Mouse (Mus musculus) right cerebral cortex, adult 2 months (tissue): ENCODE measurements around the gene Nub1.
A peak's percentile ranks its signal among the peaks of the same experiment; 100 is the strongest.

Experiments
- DNase-seq, 2 experiments: peaks; one replicate each; pipeline ENCODE4 v3.0.0; 2021 to 2022; ENCODE audit warnings: low spot score in 2 of 2

Nub1 gene

DNA sequence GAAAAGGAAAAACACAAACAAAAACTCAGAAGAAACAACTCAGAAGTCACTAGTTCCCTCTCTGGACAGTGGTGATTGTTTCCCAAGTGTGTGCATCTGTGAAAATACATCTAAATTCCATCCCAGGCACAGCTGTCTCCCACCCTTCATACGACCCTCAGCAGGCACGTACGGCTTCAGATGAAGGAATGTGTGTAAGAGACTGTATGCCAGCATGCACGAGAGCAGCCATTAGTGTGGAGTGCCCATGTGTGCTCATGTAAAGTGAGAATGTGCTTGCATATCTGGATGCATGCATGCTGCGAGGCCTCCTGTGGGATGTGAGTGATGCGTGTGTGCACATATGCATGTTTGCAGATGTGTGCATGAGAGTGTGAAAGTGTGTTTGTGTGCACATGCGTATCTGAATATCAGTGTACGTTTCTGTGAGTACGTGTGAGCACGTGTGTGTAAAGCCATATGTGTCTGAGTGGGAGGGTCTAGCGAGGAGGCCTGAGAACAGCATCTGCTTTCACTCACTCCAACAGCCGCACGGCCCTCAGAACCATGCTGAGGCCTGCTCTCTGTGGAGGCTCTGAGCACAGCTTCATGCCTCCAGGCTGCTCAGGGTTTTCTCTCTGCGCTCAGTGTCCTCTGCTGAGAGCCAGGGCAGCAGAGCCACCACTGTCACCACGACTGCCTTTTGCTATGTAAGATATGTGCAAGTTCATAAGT is 56.0 kb downstream of the Nub1 start:
- DNase-seq: no peak

DNA sequence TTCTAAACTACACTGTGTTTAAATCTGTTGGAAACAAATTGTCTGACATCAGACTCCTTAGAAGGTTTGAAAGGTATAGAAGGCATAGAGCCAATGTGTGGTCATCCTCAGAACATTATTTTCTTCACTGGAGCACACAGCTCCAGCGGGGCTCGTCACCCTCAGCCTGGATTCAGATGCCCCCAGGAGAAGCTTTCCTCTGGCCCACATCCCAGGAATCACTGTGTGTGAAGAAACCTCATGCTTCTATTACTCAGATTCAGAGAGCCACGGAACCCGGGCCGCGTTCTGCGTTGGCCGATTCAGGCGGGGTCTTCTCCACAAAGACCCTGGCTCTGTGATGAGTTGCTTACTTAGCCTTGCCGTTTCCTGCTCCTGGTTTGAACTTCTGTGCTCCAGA is 58.6 kb downstream of the Nub1 start:
- DNase-seq: no peak

DNA sequence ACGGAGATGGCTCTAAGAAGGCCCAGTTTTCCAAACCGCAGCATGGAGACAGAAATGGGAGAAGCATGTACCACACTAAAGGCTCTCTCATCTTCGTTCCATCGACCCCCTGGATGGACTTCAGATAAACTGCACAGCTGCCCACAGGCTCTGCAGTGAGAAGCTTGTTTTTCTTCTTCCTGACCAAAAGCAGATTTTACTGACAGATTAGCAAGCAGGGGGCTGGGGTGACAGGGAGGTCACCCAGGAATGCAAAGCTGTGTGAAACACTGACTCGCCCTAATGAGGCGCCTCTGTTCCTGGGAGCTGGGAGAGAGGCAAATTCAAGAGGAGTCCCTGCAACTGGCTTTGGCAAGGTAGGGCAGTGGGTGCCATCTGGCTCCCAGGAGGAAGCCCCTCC is 62.2 kb downstream of the Nub1 start:
- no peak for DNase-seq

DNA sequence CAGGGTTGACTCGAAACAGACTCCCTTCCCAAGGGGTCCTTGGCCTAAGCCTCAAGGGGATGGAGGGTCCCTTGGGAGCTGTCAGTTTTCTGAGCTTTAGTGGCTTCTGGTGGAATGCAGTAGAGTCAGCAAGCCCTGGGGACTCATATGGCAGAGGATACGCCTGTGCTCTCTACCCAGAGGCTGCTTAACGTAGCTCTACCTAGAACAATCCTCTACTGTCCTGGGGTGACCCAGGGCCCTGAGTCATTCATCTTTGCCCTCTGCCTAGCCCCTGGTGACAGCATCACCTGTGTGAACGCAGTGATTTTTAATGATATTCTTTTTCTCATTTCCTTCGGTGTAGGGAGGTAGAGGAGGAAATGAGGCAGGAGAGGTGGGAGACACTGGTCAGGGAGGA is 64.4 kb downstream of the Nub1 start:
- no peak for DNase-seq

DNA sequence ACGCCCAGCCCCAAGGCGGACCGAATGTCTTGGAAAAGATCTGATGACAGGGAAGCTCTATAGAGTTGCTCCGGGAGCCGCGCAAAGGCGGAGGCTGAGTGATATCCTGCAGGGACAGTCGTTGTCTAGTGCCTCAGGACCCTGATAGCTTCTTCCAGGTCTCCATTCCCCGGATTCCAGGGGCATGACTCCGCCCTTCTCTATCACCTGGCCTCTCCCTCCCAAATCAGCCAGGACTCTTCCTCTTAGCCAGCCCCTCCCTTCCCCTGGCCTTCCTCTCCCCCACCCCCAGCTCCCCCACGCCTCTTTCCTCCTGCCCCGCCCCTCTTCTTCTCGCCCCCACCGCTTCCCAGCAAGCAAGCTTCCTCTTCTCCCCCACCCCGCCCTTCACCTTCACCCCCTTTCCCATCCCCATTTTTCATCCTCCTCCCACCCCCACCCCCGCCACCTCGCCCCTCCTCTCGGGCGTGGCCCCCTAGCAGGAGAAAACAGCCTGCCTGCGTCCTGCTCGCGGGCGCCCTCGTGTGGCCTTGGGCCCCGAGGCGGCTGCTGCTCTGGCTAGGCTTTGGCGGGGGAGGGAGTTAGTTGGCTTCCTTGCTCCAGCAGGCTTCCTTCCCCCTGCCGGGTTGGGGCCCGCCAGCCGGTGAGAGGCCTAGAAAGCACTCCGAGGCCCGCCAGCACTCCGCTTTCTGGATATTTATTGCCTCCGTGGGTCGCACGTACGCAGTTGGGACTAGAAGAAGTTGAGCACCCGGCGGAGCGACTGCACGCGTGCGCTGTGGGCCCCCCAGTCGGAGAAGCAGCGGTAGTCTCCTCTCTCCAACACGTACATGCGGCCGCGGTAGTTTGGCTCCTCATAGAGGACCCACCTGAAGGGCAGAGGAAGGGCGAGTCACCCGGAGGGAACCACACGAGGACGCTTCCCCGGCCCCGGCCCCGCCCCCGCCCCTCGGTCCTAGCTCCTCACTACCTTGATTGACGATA is 65.3 kb downstream of the Nub1 start:
- peak; percentile 82 to 83 for DNase-seq

DNA sequence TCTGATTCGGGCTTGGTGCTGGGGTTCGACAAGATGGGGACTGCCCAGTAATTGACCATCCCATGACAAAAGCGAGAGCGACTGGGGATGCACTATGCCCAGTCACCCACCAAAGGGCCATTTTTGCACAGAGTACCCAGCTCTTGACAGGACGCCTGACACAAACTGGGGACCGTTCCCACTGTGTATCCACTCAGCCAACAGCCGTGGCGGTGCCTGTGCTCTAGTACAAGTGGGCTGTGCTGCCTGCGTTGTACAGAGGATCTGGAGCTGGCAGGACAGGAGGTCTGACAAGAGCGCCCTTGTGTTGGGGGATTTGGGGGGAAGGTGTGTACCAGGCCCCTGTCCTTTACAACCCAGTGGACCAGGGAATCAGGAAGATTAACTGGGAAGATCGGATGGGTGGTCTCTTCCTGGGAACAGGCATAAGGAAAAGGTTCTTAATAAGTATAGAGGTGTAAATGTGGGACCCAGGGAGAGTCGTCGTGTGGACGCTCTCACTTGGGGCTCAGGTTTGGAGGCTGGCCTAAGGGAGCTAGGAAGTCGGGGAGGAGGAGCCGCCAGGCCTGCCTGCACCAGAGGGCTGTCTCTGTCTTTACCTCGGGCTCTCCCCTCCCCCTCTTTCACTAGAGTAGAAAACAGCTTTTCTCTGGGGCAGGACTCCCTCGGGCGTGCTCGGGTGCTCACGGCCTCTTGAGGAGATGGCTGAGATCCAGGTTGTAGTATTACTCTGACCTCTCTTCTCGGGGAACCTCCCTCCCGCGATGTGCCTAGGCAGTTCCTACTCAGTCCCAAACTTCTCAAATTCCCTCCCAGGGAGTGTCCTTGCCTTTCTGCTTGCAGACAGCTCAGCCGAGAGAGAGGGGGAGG is 66.2 kb downstream of the Nub1 start:
- peak; percentile 36 to 52 for DNase-seq

DNA sequence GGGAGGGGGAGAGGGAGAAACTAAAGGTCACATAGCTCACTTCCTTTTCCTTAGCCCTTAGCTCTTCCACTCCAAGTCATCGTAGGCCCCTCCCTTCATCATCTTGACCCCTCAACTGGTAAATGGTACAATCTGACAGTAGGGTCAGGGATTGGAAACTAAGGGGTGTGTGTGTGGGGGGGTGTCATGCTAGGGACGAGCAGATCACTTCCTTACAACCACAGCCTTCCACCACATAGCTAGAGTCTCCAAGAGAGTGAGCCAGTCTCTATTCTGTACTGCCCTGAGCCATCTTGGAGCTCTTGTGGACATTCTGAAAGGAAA is 66.8 kb downstream of the Nub1 start:
- no peak for DNase-seq

DNA sequence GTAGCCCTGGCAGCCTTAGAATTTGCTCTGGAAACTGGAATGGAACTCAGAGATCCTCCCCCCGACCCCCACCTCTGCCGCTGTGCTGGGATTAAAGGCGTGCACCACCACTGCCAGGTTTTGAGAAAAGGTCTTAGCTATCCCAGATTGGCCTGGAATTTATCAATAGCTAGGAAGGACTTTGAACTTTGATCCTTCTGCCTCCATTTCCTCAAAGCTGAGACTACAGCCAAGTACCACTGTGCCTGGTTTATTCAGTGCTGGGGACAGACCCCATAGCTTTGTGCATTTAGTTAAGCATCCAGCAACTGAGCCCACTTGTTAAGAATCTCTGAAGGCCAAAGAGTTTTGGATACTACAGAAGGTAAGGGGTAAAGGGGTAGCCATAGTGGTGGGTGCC is 71.6 kb downstream of the Nub1 start:
- no peak for DNase-seq

DNA sequence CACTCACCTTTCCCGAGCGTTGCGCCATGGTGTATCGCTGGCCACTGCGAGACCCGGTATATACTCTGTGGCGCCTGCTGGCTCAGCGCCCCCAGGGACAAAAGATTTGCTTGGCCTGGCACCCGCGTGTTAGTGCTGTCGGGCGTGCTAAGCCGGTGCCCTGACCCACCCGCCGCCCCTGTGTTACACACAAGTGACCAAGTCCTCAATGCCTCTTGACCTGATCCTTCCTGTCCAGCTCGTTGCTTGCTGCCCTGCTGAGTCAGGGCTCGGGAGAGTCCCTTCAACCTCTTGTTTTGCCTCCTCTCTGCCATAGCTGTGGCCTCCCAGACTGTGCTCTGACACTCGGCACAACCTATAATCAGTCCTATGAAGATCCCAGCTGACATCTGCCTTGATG is 72.5 kb downstream of the Nub1 start, which contains the start of gene Crygn:
Gene Crygn (minus strand): TSS at position 193 of the 400 bp plus-strand sequence.
- DNase-seq: no peak
